Mouse (Mus musculus) lung, embryonic 14.5 days (tissue): ENCODE measurements at regions not wholly inside any gene's neighbourhood (a gene's known extent, or its start where the extent isn't known, plus 50 kb on each side); places are given as distances from the start of the nearest gene placed in this dataset.

ENCODE experiments used
- ATAC-seq: fragments of 200-750 bp; cut with Nextera tagmentation; 2 replicates; pipeline ENCODE4 v1.8.0; 2017; ENCODE audit warnings: mild to moderate bottlenecking, moderate TSS enrichment, moderate library complexity; ENCODE audit not compliant: insufficient read depth
- DNase-seq: peaks from one replicate; pipeline ENCODE4 v3.0.0-alpha.2; 2015
- H3K27ac ChIP-seq: fragments of 300-500 bp; sonication (generic); 2 replicates; pipeline ENCODE4 v1.5.1; 2014; ENCODE audit warnings: low read depth, mild to moderate bottlenecking, moderate library complexity
- H3K27me3 ChIP-seq: fragments of 300-500 bp; sonication (generic); 2 replicates; pipeline ENCODE4 v1.6.1; 2014; ENCODE audit warnings: low read length, control low read depth; ENCODE audit not compliant: insufficient read depth
- H3K36me3 ChIP-seq: fragments of 300-500 bp; sonication (generic); 2 replicates; pipeline ENCODE4 v1.6.1; 2014; ENCODE audit warnings: control low read depth; ENCODE audit not compliant: insufficient read depth
- H3K4me1 ChIP-seq: fragments of 300-500 bp; sonication (generic); 2 replicates; pipeline ENCODE4 v1.6.1; 2014; ENCODE audit warnings: antibody characterized with exemption, control low read depth; ENCODE audit not compliant: insufficient read depth
- H3K4me2 ChIP-seq: fragments of 300-500 bp; sonication (generic); 2 replicates; pipeline ENCODE4 v1.6.1; 2014; ENCODE audit warnings: mild to moderate bottlenecking
- H3K4me3 ChIP-seq: fragments of 300-500 bp; sonication (generic); 2 replicates; pipeline ENCODE4 v1.5.1; 2014; ENCODE audit warnings: low read depth, low read length
- H3K9ac ChIP-seq: fragments of 300-500 bp; sonication (generic); 2 replicates; pipeline ENCODE4 v1.6.1; 2014
- H3K9me3 ChIP-seq: fragments of 300-500 bp; sonication (generic); 2 replicates; pipeline ENCODE4 v1.6.1; 2016; ENCODE audit warnings: low read depth, low read length, control low read depth
- CTCF ChIP-seq: IDR thresholded peaks from 2 replicates; pipeline ENCODE4 v1.5.1; 2016; ENCODE audit warnings: antibody characterized with exemption, low read depth
- WGBS: fragments of 180-500 bp; shearing (Covaris S2); extraction: QIAGEN DNeasy Blood & Tissue Kit; methylation state at CpG from one replicate; pipeline ENCODE4 v1.1.7; 2014; 5-methylcytosine and 5-hydroxymethylcytosine counted together

DNA sequence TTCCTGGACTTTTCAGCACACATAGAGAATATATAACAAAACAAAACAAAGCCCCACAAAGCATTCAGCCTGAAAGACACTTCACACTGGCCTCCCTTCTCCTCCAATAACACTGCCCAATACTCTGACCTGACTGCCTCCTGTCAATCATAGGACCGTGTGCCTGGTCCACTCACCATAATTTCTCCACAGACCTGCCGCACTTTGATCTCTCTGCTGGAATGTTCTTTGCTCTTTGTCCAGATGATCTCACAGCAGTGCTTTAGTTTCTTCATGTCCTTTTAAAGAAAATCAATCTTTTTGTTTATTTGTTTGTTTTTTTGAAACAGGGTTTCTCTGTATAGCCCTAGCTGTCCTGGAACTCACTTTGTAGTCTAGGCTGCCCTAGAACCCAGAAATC is 1496.0 kb upstream of the Nudt12 start:
- H3K27ac ChIP-seq, result no peak overlapping the region
- no peak overlapping the region for H3K9ac ChIP-seq
- ATAC-seq (no peak), DNase-seq (no peak)
- no peak overlapping the region for H3K4me3 ChIP-seq
- no peak overlapping the region for H3K4me2 ChIP-seq
- no peaks in the 10 kb centered on the region for H3K36me3 ChIP-seq
- H3K27me3 ChIP-seq, result no peaks in the 10 kb centered on the region
- WGBS, result 80% methylated on average over 2 of the region's 2 CpGs
- no peak for TF ChIP-seq CTCF
- no peaks in the 10 kb centered on the region for H3K4me1 ChIP-seq
- no peaks in the 10 kb centered on the region for H3K9me3 ChIP-seq

DNA sequence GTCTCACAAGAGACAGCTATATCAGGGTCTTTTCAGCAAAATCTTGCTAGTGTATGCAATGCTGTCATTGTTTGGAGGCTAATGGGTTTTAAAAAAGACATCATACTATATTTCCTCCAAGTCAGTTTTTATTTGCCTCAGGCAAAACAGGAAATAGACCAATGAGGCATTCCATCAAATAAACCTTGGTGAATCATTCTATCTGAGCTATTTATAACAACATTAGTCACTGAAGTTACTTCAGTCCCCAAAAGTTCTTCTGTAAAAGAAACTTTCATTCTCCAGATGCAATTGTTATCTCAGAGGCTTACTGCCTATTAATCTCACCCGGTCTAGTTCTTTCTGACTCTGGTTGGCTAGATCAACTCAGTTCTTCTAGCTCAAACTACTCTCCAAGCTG is 1455.7 kb upstream of the Nudt12 start:
- H3K36me3 ChIP-seq, result no peaks in the 10 kb centered on the region
- no peaks in the 10 kb centered on the region for H3K4me1 ChIP-seq
- ATAC-seq (no peak), DNase-seq (no peak)
- H3K27me3 ChIP-seq, result no peaks in the 10 kb centered on the region
- 74% methylated on average over 1 of the region's 1 CpGs for WGBS
- H3K4me2 ChIP-seq, result no peak overlapping the region
- no peak overlapping the region for H3K4me3 ChIP-seq
- H3K9me3 ChIP-seq, result no peaks in the 10 kb centered on the region
- no peak for TF ChIP-seq CTCF
- no peak overlapping the region for H3K9ac ChIP-seq
- no peak overlapping the region for H3K27ac ChIP-seq

DNA sequence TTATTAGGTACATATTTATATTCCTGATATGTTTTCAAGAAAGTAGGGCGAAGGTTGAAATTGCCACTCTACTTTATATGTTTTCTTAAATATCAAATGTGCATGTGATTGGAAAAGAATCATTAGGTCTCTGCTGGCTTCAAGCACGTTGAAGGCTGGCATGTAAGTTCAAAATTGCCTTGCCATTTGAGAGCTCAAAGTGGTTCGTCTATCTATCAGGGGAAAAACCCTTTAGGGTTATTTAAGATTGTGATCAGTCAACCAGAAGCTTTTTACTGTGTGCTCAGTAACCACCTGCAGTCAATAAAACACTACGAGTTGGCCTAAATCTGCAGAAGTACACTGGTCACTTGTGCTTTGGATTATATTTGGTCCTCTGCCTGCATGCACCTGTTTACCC is 1451.9 kb upstream of the Nudt12 start:
- Histone ChIP-seq H3K9me3 (no peaks in the 10 kb centered on the region), H3K4me2 (no peak overlapping the region), H3K27ac (no peak overlapping the region), H3K9ac (no peak overlapping the region), H3K36me3 (no peaks in the 10 kb centered on the region), H3K4me1 (no peaks in the 10 kb centered on the region), H3K4me3 (no peak overlapping the region), H3K27me3 (no peaks in the 10 kb centered on the region)
- DNase-seq, result no peak
- no peak for ATAC-seq
- no peak for TF ChIP-seq CTCF
- WGBS, result 69% methylated on average over 4 of the region's 4 CpGs

DNA sequence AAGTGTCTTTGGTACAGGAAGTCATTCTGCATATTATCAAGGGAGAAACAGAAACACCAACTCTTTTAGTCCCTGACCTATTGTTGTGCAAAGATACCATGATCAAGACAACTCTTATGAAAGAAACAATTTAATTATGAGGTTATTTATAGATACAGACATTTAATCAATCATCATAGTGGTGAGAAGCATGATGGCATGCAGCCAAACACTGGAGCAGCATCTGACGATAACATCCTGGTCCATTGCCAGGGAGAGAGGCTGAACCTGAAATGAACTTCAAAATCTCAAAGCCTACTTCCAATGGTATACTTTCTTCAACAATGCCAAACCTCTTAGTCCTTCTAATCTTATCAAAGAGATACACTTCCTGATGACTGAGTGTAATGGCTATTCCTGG is 1439.7 kb upstream of the Nudt12 start:
- peak; percentile 33 for DNase-seq
- Histone ChIP-seq H3K4me3 (no peak overlapping the region), H3K4me1 (no peaks in the 10 kb centered on the region), H3K27ac (no peak overlapping the region), H3K27me3 (no peaks in the 10 kb centered on the region), H3K9ac (no peak overlapping the region), H3K36me3 (no peaks in the 10 kb centered on the region), H3K4me2 (no peak overlapping the region), H3K9me3 (no peaks in the 10 kb centered on the region)
- 18% methylated on average over 1 of the region's 1 CpGs for WGBS
- TF ChIP-seq CTCF, result no peak
- no peak for ATAC-seq

DNA sequence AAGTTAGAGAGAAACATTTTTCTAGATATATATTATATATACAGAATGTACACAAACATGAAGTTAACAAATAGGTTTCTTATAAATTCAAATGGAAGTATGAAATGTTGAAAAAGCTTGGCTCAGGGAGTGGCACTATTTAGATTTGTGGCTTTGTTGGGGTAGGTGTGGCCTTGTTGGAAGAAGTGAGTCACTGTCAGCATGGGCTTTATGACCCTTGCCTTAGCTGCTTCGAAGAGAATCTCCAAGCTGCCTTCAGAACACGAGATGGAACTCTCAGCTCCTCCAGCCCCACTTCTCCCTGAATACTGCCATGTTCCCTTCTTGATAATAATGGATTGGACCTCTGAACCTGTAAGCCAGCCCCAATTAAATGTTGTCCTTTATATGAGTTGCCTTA is 1410.4 kb upstream of the Nudt12 start:
- no peak overlapping the region for H3K4me2 ChIP-seq
- no peaks in the 10 kb centered on the region for H3K27me3 ChIP-seq

More for the DNA sequence above, 1410.4 kb upstream of the Nudt12 start:
- Histone ChIP-seq H3K36me3 (no peaks in the 10 kb centered on the region), H3K4me1 (no peaks in the 10 kb centered on the region), H3K9ac (no peak overlapping the region), H3K4me3 (no peak overlapping the region), H3K9me3 (no peaks in the 10 kb centered on the region), H3K27ac (no peak overlapping the region)
- TF ChIP-seq CTCF, result no peak
- DNase-seq (no peak), ATAC-seq (no peak)
- 64% methylated on average over 2 of the region's 2 CpGs for WGBS
